Mouse (Mus musculus) hindbrain, embryonic 11.5 days (tissue): ENCODE results near the gene Aldh8a1. TPM values are rescaled to one million over a fixed set of nuclear protein-coding genes. Genes with fewer than 3 reads are reported as not detected.
A peak's percentile ranks its signal among the peaks of the same experiment; 100 is the strongest.

Source experiments
- ATAC-seq: fragments of 200-750 bp; cut with Nextera tagmentation; 2 replicates; pipeline ENCODE4 v1.8.0; 2017; ENCODE audit warnings: mild to moderate bottlenecking, moderate TSS enrichment, moderate library complexity; ENCODE audit not compliant: low FRiP score
- DNase-seq: peaks from one replicate; pipeline ENCODE4 v3.0.0-alpha.2; 2015; ENCODE audit warnings: low spot score
- H3K27ac ChIP-seq: fragments of 300-500 bp; sonication (generic); 2 replicates; pipeline ENCODE4 v1.5.1; 2014; ENCODE audit warnings: mild to moderate bottlenecking, low read depth, low read length
- H3K27me3 ChIP-seq: fragments of 300-500 bp; sonication (generic); 2 replicates; pipeline ENCODE4 v1.6.1; 2014; ENCODE audit warnings: mild to moderate bottlenecking, low read length, moderate library complexity, mixed read lengths; ENCODE audit not compliant: control insufficient read depth, insufficient read depth
- H3K36me3 ChIP-seq: fragments of 300-500 bp; sonication (generic); 2 replicates; pipeline ENCODE4 v1.6.1; 2014; ENCODE audit warnings: mild to moderate bottlenecking, low read length, moderate library complexity, mixed read lengths; ENCODE audit not compliant: control insufficient read depth, insufficient read depth
- H3K4me1 ChIP-seq: fragments of 300-500 bp; sonication (generic); replicated peaks from 2 replicates; pipeline ENCODE4 v1.6.1; 2014; ENCODE audit warnings: low read length, mixed read lengths; ENCODE audit not compliant: control insufficient read depth, insufficient read depth
- H3K4me2 ChIP-seq: fragments of 300-500 bp; sonication (generic); replicated peaks from 2 replicates; pipeline ENCODE4 v1.6.1; 2014; ENCODE audit warnings: mild to moderate bottlenecking, low read depth, low read length
- H3K4me3 ChIP-seq: fragments of 300-500 bp; sonication (generic); 2 replicates; pipeline ENCODE4 v1.5.1; 2014; ENCODE audit warnings: low read depth, low read length
- H3K9ac ChIP-seq: fragments of 300-500 bp; sonication (generic); 2 replicates; pipeline ENCODE4 v1.6.1; 2014; ENCODE audit warnings: low read depth, low read length
- H3K9me3 ChIP-seq: fragments of 300-500 bp; sonication (generic); 2 replicates; pipeline ENCODE4 v1.6.1; 2016; ENCODE audit warnings: low read length; ENCODE audit not compliant: control insufficient read depth
- WGBS: fragments of 180-500 bp; shearing (Covaris S2); extraction: QIAGEN DNeasy Blood & Tissue Kit; methylation state at CpG from one replicate; pipeline ENCODE4 v1.1.7; 2014; 5-methylcytosine and 5-hydroxymethylcytosine counted together
- polyA plus RNA-seq: library from polyadenylated mRNA; unstranded; fragments of >200 nt; fragmentation: Nextera tagmentation; extraction: Ambion mirVana; gene quantifications from 2 replicates; pipeline ENCODE4 v1.2.1, GENCODE M21; 2014

Aldh8a1 gene
- polyA plus RNA-seq, 1 experiment from 2014 or later = 0.12 TPM

DNA sequence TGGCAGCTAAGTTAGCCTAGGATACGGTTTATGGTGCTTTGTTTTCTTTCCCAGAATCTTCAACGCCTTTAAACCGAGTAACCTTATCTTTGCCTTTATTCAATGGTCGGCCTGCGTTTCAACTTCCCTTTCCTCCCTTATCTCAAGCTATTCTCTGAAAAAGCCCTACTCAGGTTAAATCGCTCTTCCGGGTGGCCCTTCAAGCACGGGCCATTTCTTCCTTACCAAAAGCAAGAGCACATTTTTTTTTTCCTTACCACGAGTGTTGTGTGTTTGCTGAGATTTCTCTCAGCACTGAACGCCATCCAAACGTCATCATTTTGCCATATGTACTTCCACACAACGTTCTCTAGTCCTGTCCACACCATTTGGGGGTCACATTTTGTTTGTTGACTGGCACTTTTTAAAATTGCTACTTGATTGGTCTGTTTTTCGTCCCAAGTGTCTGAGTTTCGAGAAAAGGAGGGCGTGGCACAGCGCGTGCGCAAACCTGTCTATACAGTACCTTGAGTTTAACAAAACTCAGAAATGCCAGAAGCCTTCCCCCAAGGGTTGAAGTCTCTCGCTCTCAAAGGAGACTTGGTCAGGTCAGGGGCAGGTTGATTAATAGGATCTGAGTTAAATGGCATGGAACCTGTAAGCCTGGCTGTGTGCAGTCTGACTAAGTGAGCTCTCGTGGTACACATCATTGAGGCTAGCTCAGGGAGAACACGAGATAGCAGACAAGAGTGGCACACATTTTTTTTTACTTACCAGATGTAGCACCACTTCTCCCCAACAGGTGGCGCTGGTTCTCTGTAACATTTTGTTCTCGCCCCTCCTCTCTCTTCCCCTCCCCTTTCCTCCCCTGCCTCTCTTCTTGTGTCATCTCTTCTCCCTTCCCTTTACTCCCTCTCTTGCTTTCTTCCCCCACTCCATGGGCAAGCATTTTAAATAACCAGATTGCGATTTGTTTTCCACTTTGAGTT is 43.6 kb downstream of the Aldh8a1 start:
- ATAC-seq = no peak

DNA sequence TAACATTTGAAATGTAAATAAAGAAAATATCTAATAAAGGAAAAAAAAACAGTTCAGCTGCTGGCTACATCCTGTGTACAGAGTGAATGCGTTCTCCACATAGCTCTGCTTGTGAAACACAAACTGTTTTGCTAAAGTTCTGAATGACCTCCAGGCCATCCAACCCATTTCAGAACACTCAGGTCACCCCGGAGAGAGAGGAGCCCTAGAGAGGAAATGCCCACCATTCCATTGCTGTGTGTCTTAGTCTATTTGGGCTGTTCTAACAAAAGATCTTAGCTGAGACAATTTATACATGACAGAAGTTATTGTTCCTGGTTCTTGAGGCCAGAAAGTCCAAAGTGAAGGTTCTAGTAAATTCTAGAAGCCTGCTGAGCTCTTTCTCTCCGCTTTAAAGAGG is 49.4 kb downstream of the Aldh8a1 start:
- ATAC-seq (no peak), DNase-seq (no peak)
- H3K9me3 ChIP-seq = no peaks in the 10 kb centered on the region
- no peak overlapping the region for H3K4me2 ChIP-seq
- H3K9ac ChIP-seq = no peak overlapping the region
- H3K27me3 ChIP-seq = no peaks in the 10 kb centered on the region
- H3K4me3 ChIP-seq = no peak overlapping the region
- H3K4me1 ChIP-seq = no peaks in the 10 kb centered on the region
- H3K27ac ChIP-seq = no peak overlapping the region
- WGBS = 65% methylated on average over 3 of the region's 3 CpGs
- no peaks in the 10 kb centered on the region for H3K36me3 ChIP-seq

More for the DNA sequence above, 43.6 kb downstream of the Aldh8a1 start:
- Histone ChIP-seq H3K4me1 (no peaks in the 10 kb centered on the region), H3K4me3 (no peak overlapping the region), H3K27ac (no peak overlapping the region), H3K9me3 (no peaks in the 10 kb centered on the region), H3K27me3 (no peaks in the 10 kb centered on the region), H3K36me3 (no peaks in the 10 kb centered on the region), H3K4me2 (no peak overlapping the region), H3K9ac (no peak overlapping the region)
- DNase-seq = peak; percentile 68
- WGBS = 74% methylated on average over 24 of the region's 24 CpGs

DNA sequence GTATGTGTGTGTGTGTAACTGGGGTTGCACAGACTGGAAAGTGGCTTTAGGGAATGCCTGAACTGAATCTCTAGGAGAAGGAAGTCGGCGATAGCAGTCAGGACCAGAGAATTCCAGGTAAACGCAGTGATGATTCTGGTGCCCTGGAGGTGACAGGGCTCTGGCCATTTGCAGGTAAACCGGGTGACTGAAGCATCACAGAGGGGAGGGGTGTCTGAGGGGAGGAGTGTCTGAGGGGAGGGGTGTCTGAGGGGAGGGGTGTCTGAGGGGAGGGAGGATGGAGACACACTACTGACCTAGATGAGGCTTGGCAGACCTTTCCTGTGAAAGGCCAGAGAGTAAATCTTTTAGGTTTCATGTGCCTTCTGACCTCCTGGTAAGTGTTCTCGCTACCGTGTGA is 50.9 kb downstream of the Aldh8a1 start:
- no peak for DNase-seq
- 75% methylated on average over 6 of the region's 6 CpGs for WGBS

DNA sequence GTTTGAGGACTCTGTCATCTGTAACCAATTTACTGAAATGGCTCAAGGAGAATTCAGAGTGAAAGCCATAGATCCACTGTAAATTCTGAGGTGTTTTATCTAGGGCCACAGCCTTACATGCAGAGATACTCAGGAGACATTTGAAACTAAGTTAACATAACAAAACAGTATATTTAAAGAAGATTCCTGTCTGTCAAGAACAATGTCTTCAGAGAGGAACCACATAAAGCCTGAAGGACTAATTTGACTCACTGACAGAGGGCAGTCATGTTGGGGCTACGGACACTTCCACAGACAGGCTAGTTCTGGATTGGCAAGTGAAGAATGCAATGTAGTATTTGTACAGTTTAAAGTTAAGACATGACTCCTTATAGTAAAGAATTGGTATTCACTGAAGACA is 62.2 kb downstream of the Aldh8a1 start:
- no peak overlapping the region for H3K4me3 ChIP-seq
- WGBS = 88% methylated on average over 1 of the region's 1 CpGs
- DNase-seq (no peak), ATAC-seq (no peak)
- no peak overlapping the region for H3K9ac ChIP-seq
- H3K4me2 ChIP-seq = no peak overlapping the region
- H3K27me3 ChIP-seq = no peaks in the 10 kb centered on the region
- no peaks in the 10 kb centered on the region for H3K36me3 ChIP-seq
- no peaks in the 10 kb centered on the region for H3K4me1 ChIP-seq
- no peak overlapping the region for H3K27ac ChIP-seq
- H3K9me3 ChIP-seq = no peaks in the 10 kb centered on the region

More for the DNA sequence above, 50.9 kb downstream of the Aldh8a1 start:
- H3K9ac ChIP-seq = no peak overlapping the region
- H3K27ac ChIP-seq = no peak overlapping the region
- H3K27me3 ChIP-seq = no peaks in the 10 kb centered on the region
- ATAC-seq = no peak
- H3K4me3 ChIP-seq = no peak overlapping the region
- no peaks in the 10 kb centered on the region for H3K36me3 ChIP-seq
- no peaks in the 10 kb centered on the region for H3K4me1 ChIP-seq
- no peak overlapping the region for H3K4me2 ChIP-seq
- no peaks in the 10 kb centered on the region for H3K9me3 ChIP-seq

DNA sequence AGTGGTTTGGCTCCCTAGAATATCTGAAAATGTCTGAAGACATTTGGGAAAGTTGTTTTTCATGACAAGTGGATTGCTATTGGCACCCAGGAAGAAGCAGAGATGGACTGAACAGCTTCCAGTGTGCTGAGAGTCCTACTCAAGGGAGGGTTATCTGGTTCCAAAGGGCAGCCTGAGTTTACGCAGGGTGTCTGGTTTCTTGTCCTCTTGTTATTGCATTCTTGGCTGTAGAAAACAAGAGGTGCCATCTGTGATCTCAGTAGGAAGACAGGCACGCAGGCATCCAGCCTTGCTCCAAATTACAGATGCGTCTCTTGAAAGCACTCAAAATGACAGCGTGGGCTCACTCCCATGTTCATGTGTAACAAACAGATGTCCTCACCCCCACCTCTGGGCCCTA is 63.9 kb downstream of the Aldh8a1 start:
- Histone ChIP-seq H3K27ac (no peak overlapping the region), H3K36me3 (no peaks in the 10 kb centered on the region), H3K4me1 (no peaks in the 10 kb centered on the region), H3K9me3 (no peaks in the 10 kb centered on the region), H3K4me3 (no peak overlapping the region), H3K9ac (no peak overlapping the region), H3K27me3 (no peaks in the 10 kb centered on the region), H3K4me2 (no peak overlapping the region)
- ATAC-seq (no peak), DNase-seq (no peak)
- WGBS = 61% methylated on average over 4 of the region's 4 CpGs

DNA sequence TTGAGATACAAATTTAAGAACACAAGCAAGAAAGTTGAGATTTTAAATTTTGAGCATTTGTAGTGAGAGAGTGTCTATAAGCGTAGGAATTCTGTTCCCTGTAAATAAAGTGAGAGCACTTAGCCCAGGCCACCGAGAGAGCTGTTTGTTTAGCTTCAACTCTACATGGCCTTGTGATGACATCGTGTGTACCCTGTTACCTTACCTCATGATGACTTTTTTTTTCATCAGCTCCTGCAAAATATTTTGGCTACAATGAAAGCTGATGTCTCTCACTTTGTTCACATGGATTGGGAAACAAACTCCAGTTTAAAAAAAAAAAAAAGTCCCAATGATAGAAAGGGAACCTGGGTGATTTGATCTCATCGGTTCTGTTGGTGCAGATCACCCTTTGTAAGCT is 64.6 kb downstream of the Aldh8a1 start:
- Histone ChIP-seq H3K4me2 (no peak overlapping the region), H3K4me1 (no peaks in the 10 kb centered on the region), H3K4me3 (no peak overlapping the region), H3K36me3 (no peaks in the 10 kb centered on the region), H3K27ac (no peak overlapping the region), H3K9me3 (no peaks in the 10 kb centered on the region), H3K9ac (no peak overlapping the region), H3K27me3 (no peaks in the 10 kb centered on the region)
- DNase-seq = no peak
- 71% methylated on average over 4 of the region's 4 CpGs for WGBS
- ATAC-seq = no peak

DNA sequence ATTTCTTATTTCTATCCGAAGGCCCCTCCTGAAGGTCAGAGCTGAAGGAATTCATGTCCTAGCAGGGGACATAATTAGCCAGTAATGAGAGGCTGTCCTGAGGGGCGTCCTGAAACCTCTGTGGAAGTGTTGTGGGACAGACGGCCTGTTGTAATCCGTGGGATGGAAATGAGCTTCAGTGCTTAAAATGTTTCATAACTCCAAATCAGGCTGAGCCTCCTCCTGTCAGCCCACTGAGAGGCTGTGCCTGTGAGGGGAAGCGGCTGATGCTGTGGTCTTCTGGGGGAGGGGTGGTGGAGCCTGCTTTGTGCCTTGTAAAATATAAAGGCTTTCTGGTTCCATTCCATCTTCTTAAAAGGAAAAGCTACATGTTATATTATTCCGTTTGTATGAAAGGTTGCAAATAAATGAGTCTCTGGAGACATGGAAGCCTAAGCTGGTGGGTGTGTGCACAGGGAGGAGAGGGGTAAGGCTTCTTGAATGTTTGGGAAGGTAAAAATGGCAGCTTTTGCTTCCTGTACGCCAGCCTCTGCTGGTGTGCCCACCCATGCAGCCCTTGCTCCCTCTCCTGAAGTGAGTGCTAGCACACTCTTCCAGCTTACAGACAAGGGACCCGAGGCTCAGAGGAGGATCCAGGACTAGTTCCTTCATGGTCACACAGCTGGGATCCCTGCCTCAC is 66.7 kb downstream of the Aldh8a1 start:
- H3K9me3 ChIP-seq = no peaks in the 10 kb centered on the region
- no peak for ATAC-seq
- H3K36me3 ChIP-seq = no peaks in the 10 kb centered on the region
- H3K27me3 ChIP-seq = no peaks in the 10 kb centered on the region
- no peaks in the 10 kb centered on the region for H3K4me1 ChIP-seq
- H3K9ac ChIP-seq = no peak overlapping the region
- 65% methylated on average over 8 of the region's 8 CpGs for WGBS
- H3K4me3 ChIP-seq = no peak overlapping the region
- H3K4me2 ChIP-seq = no peak overlapping the region
- DNase-seq = no peak
- H3K27ac ChIP-seq = no peak overlapping the region

DNA sequence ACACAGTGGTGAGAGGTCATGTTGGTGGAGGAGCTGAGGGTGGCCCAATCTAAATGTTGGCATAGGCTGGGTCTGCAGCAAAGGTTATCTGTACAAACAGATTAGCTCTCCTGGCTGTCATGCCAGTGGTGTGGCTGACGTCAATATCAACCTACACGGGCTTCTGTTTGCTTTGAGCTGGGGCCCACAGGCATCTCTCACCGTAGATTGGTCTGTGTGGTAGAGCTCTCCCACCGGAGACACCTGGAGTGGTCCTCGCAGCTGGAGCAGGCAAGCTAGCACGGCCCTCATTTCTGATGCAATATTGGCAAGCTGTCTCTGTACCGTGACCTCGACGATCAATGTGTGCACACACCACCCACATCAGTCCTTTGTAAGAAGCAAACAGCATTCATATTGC is 67.3 kb downstream of the Aldh8a1 start:
- ATAC-seq (no peak), DNase-seq (no peak)
- no peak overlapping the region for H3K4me3 ChIP-seq
- no peak overlapping the region for H3K9ac ChIP-seq
- no peak overlapping the region for H3K4me2 ChIP-seq
- no peaks in the 10 kb centered on the region for H3K4me1 ChIP-seq
- no peaks in the 10 kb centered on the region for H3K9me3 ChIP-seq
- H3K27me3 ChIP-seq = no peaks in the 10 kb centered on the region
- no peak overlapping the region for H3K27ac ChIP-seq
- WGBS = 75% methylated on average over 9 of the region's 9 CpGs
- H3K36me3 ChIP-seq = no peaks in the 10 kb centered on the region
